Mouse (Mus musculus): ENCODE results near the gene Xcl1.

Xcl1 gene

DNA sequence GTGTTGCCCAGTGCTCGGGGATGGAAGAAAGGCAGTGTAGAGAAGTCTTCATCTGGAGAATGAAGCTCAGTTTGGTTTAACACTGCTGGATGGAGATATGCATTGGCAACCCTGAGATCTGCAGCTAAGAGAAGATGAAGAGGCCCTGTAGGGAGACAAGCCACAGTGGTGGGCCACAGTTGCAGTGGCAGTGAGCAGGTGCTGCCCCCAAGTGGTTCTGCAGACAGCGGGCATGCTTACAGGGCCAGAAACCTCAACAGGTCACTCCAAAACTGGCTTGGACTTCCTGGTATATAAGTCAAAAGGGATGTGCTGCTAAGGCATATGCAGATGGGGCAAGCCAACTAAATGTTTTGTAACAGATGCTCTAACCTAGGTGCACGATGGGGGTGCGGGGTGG lies 30.3 kb downstream of the Xcl1 start:
- peak; percentile 17 for DNase-seq (ENCODE audit: inconsistent ontology term)

DNA sequence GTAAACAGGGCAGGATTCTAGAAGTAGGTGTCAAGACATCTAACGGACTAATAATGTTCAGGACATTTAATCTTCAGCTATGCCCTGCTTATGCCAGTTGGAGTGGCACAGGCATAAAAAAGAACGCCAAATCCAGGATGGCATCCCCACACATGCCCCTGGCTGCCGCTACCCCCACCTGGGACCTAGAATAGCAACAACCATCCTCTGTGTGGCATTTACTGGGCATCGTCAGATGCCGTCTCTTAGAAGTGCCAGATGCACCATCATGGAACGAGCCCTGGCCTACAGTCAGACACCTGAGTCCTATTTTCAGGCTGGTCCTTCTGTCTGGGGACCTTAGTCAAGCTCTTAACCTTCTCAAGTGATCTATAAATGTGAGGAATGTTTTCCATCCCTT lies 34.6 kb downstream of the Xcl1 start:
- DNase-seq (ENCODE audit: inconsistent ontology term) = no peak

DNA sequence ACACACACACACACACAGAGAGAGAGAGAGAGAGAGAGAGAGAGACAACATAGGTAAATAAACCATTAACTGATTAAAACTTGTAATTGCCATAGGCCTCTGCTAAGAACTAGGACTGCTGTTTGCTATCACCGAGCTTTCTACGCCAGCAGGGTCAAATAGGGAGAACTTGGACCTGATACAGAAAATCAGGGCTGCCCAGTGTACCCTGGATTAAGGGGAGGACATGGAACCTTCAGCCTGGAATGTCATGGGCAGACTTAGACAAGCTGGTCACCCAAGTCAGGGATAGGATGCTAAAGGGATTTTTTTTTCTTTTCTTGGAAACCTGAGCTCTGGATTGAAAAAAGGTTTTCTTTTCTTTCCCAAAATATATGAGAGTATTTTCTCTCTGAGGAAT lies 35.1 kb downstream of the Xcl1 start:
- no peak for DNase-seq (ENCODE audit: inconsistent ontology term)

DNA sequence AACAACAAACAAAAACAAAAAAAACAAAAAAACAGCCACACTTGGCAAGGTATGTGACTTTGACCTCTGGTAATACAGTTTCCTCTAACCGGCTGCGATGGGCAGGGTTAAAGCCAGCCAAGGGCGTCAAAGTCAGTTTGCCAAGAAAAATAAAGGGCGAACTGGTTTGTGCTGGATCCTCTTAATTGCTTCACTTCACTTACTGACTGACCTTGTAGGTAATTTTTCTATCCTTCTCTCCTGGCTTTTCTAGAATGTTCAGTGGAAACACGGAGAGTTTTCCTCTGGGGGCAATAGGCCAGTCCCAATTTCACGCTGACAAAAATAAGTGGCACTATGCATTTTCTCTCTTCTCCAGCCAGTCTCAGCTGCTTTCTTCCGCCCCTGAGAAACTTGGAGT lies 35.8 kb downstream of the Xcl1 start:
- DNase-seq (ENCODE audit: inconsistent ontology term) = no peak

DNA sequence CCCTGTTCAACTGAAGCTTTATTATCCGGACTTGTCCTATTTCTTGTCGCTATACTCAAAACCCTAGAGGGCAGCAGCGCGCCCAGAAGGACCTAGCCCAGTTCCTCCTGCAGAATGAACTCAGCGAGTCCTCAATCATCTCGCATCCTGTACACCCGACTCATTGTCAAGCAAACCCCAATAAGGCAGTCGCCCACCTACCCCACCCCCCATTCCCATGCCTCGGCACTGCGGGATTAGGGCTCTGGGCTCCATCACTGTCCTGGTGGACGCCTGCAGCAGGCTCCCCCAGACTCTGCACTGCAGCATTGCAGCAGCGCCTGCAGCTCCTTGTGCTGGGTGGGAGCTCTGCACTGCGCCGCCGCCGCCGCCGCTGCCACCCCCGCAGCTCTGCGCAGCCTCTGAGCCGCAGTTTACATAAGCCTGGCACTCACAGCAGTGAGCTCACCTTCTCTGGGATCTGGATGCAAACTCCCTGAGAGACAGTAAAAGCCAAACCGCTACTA lies 36.4 kb downstream of the Xcl1 start:
- peak; percentile 80 for DNase-seq (ENCODE audit: inconsistent ontology term)

DNA sequence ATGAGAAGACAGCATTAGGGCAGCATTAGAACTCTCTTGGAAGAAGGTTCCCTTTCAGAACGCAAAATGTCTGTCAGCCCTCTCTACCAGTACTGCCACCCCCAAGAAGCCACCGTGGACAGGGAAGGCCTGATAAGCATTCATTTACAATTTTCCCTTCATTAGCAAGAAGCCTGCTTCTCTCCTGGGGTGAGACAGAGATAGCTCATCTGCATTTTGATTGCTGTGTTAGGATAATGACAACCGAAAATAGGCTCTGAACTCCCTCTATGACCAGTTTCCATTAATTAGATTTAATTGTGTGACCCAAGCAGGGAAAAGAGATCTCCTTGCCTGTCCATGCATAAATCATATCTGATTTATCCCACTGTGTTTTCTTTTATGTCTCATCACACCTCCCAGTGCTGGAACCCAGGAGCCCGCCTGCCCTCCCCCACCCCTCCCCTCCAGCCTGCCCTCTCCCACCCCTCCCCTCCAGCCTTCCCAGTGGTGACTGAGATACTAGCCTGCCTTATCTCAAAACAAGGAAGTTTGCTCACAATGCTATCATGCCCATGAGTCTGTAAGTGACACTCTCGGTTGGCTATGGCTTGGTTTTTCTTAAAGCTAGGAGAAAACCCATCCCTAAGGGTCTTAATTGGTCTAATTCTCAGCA lies 38.0 kb downstream of the Xcl1 start:
- peak; percentile 54 for DNase-seq (ENCODE audit: inconsistent ontology term)

DNA sequence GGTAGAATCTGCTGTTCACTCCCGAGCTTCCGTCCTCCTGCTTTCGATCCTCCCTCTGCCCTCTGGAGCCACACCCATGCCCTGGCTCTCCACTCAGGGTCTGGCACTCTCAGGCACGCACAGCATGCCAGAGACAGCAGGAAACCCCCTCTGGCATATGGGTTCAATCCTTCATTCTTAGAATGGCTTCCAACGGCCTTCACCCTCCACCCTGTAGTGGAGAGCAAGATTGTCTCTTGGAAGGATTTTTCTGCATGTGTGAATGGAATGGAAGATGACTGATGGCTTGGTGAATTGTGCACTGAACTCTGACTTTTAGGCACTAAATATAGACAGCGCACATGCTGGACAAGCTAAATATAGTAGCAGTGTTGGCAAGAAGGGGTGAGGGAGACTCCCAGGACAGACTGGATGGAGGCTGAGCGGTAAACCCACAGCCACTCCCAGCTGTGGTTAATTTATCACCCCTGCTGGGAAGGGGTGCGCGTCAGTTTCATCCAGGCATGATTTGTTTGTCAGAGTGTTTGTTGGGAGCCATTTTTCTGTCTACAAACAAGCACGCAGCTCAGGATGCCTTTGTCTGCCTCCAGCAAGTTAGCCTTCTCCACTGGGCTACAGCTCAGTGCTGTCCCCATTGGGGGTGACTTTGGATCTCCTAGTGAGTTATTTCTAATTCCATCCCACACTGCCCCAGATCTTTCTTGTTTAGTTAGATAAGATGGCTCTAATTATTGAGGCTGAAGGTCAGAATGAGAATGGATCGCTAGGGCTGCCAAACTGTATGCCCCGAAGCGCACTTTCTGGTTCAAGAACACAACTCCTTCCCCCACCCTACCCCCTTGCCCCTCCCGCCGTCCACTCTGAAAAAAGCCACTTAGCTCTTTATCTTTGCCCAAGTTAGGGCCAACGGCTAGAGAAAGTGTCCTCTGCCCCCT lies 38.8 kb downstream of the Xcl1 start:
- DNase-seq (ENCODE audit: inconsistent ontology term) = peak; percentile 79

DNA sequence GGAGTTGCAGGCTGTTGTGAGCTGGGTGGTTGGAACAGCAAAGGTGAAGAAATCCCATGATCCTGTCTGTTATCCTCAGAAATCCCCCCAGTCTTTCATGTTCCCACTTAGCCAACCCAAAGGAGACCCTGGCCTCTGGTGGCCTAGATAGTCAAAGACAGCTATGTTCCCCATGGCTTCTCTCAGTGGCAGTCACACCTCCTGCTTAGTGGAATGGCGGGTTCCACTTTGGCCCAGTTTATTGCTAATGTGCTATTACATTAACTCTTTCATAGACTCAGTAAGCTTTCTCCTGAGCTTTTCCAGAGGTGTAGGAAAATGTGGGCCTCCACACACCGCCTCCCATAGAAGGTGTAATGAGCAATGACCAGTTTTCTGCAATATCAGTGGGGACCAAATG lies 39.5 kb downstream of the Xcl1 start:
- DNase-seq (ENCODE audit: inconsistent ontology term) = no peak

DNA sequence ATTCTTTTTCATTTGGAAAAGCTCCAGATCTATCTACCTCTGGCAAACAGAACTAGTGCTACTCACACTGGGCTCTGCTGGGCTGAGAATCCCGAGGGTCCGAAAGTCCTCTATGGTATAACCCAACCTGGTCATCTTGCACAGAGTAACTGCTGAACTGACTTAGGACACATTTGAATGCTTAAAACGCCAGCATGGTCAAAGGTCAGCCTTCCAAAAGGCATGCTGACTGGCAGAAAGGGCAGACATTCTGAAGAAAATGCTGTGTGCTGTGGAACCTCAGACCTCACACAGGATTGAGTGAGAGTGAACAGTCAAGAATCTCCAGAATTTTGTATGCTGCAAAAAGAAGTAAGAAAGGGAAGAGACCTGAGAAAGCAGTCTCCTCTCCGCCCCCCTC lies 45.0 kb downstream of the Xcl1 start:
- DNase-seq (ENCODE audit: inconsistent ontology term) = no peak

DNA sequence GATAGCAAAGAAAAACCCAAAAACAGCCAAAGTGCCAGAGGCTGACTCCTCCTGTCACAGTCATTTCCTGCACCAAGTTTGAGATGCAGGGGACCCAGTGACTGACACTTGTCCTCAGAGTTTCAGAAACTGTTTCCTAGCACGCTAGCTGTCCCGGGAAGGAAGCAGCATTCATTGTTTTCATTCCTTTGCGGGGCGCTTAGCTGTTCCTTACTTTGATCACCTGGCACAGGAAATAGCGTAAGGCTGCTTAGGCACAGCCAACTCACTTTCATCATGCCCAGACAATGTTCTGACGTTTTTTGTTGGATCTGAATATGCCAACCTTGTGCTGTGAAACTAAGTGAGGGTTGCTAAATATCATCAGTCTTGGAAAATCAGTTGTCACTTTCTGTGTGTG lies 46.8 kb downstream of the Xcl1 start:
- no peak for DNase-seq (ENCODE audit: inconsistent ontology term)

DNA sequence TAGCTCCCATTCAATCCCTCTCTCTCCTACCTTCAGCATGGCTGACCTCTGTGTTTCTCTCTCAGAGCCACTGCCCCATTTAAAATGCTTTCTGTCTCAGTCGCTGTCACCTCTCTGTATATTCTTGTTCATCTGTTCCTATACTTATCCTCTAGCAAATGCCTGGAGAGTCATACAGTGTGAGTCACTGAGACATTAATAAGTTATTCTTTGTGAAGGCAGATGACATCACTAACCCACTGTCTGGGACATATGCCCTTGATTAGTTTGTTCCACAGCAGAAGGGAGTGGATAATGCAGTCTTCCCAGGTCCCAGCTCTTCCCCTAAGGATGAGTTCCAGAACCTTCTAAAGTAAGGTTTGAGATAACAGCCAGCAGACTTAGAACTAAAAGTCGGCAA lies 47.6 kb downstream of the Xcl1 start:
- DNase-seq (ENCODE audit: inconsistent ontology term) = peak; percentile 83

DNA sequence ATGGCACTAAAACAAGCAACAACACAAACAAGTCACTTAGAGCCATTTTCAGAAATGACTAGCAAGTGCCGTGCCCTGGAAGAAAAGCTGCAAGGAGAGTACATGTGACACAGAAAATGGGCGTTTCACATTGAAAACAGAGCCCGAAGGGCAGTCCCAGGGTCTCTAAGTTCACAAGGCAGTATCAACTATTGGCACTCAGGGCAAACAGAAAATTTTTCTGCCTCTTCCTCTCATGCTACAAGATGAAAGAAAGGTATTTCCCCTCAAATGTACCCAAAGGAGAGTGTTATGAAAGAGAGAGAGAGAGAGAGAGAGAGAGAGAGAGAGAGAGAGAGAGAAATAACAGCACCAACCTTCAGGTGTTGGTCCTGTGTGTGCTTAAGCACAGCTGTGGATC lies 53.4 kb downstream of the Xcl1 start:
- no peak for DNase-seq (ENCODE audit: inconsistent ontology term)
